Mouse (Mus musculus) CH12F3 (cell line): ENCODE data around the gene Sh2d4b.

Experiments
- in situ Hi-C: fragments of 300-500 bp; cut with MboI; formaldehyde crosslinking; loops from 2 replicates; pipeline ENCODE4 v1.14.3; 2020; ENCODE audit warnings: low sequenced_read_pairs

Gene Sh2d4b

GRCm38 (mm10) chr14:40863659-40864058 lies 29.4 kb downstream of the Sh2d4b start:
- in situ Hi-C loops, result no loop called here

GRCm38 (mm10) chr14:40863022-40863421 lies 30.0 kb downstream of the Sh2d4b start:
- in situ Hi-C loops, result no loop called here

GRCm38 (mm10) chr14:40852978-40853377 lies 40.1 kb downstream of the Sh2d4b start:
- in situ Hi-C loops, result no loop called here

GRCm38 (mm10) chr14:40837397-40837796 lies 55.7 kb downstream of the Sh2d4b start:
- in situ Hi-C loops, result no loop called here

- in situ Hi-C loops, result no loop called here
These were observed 62.6 kb downstream of the Sh2d4b start for GRCm38 (mm10) chr14:40830505-40830904.

GRCm38 (mm10) chr14:40830094-40830493 lies 63.0 kb downstream of the Sh2d4b start:
- in situ Hi-C loops, result no loop called here

- in situ Hi-C loops, result no loop called here
These were observed 75.0 kb downstream of the Sh2d4b start for GRCm38 (mm10) chr14:40818051-40818450.

GRCm38 (mm10) chr14:40816715-40817114 lies 76.4 kb downstream of the Sh2d4b start:
- in situ Hi-C loops, result no loop called here

- in situ Hi-C loops, result no loop called here
These were observed 101.5 kb downstream of the Sh2d4b start for GRCm38 (mm10) chr14:40791606-40792005.

GRCm38 (mm10) chr14:40789110-40789509 lies 104.0 kb downstream of the Sh2d4b start:
- in situ Hi-C loops, result no loop called here

GRCm38 (mm10) chr14:40769097-40770090 lies 123.7 kb downstream of the Sh2d4b start:
- in situ Hi-C loops, result no loop called here
